In the genomic region with DNA sequence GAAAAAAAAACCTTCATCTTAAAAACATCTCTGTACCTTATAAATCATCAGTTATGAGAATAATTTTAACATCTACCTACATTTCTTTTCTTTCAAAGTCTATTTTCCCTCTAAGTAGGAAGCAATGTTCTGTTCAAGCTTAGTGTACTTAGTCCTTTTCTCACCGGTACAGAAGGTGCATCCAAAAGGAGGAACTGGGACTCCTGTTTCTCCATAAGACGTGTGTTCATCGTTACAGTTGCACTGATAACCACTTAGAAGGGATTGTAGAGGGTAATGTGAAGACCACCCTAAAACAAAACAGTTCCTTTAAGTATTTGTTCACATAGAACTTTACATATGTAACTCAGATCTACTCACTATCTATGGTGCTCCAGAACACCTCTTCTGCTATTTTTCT, we compare ENCODE assay signal across 22 mouse cellular contexts. TPM values are rescaled to one million over a fixed set of nuclear protein-coding genes. Genes with fewer than 3 reads are reported as not detected.
A peak's percentile ranks its signal among the peaks of the same experiment; 100 is the strongest.
DNase-seq lines count a peak whose midpoint lies in the region; ATAC-seq and TF ChIP-seq lines count a peak whose summit lies in the region.
"Had no signal": no experiment of that assay in that cellular context is flagged by ENCODE, and none has a peak within 500 bp of the region (broad histone marks: within the 10 kb centered on the region; RNA-seq: fewer than 3 reads in every experiment).

No protein-coding gene starts in this region.

- intact Hi-C loops in heart, postnatal 36 days (cut with DNase I) = loop anchor here (10.0 kb wide), 1 partner anchor 386 kb away; no protein-coding TSS in a partner anchor

- in situ Hi-C loops in CH12.LX (cut with MboI; ENCODE audit: low pct_ligation_motif_present, low pct_unique_long_range_greater_than_20kb, low sequenced_read_pairs) = no loop called here

- dilution Hi-C loops in CH12.LX (cut with MboI; ENCODE audit: extremely low pct_ligation_motif_present, extremely low pct_unique_long_range_greater_than_20kb, low sequenced_read_pairs) = no loop called here

- TF ChIP-seq CTCF in CH12.LX (conservative IDR thresholded peaks at IDR 0.05 in 1 of 2, IDR thresholded peaks at IDR 0.05 in 1 of 2; ENCODE audit: low read depth in 2 of 2, low read length in 2 of 2) = no peak
- TF ChIP-seq CTCF in MEL (IDR thresholded peaks at IDR 0.05 in 2 of 3, conservative IDR thresholded peaks at IDR 0.05 in 1 of 3; ENCODE audit: control insufficient read depth in 1 of 3, insufficient read depth in 1 of 3, low read depth in 2 of 3, low read length in 3 of 3, poor library complexity in 1 of 3, severe bottlenecking in 1 of 3) = no peak

- no peak for TF ChIP-seq POLR2A in CH12.LX (IDR thresholded peaks at IDR 0.05; ENCODE audit: low read depth, low read length)
- TF ChIP-seq POLR2A in MEL (IDR thresholded peaks at IDR 0.05; ENCODE audit: control insufficient read depth in 1 of 2, insufficient read depth in 1 of 2, low read depth in 1 of 2, low read length in 2 of 2, poor library complexity in 1 of 2) = no peak

- H3K27ac ChIP-seq in CH12.LX (ENCODE audit: insufficient read depth, low read depth) (no peak overlapping the region), MEL (ENCODE audit: control insufficient read depth, low read depth, low read length) (no peak overlapping the region)
- H3K27ac ChIP-seq in kidney, embryonic 15.5 days = no peak overlapping the region

- H3K4me1 ChIP-seq in CH12.LX (ENCODE audit: control insufficient read depth in 1 of 2, insufficient read depth in 2 of 2) (peaks cover 0 to 38% of the 10 kb centered on the region in 2 experiments; a peak in 2 of 4 replicates), MEL (ENCODE audit: control insufficient read depth in 1 of 2, insufficient read depth in 2 of 2, low read length in 2 of 2) (peaks cover 0 to 3% of the 10 kb centered on the region in 2 experiments; a peak in 3 of 4 replicates)
- peaks cover 11% of the 10 kb centered on the region; the same call in 1 of the 2 replicates for H3K4me1 ChIP-seq in kidney, embryonic 15.5 days

- H3K9ac ChIP-seq in CH12.LX (ENCODE audit: insufficient read depth, low read depth) = no peak overlapping the region
- no peak overlapping the region for H3K9ac ChIP-seq in MEL (ENCODE audit: control insufficient read depth, low read depth, low read length, poor library complexity, severe bottlenecking)
- no peak overlapping the region for H3K9ac ChIP-seq in kidney, embryonic 15.5 days

- ATAC-seq in kidney, embryonic 15.5 days (replicated peaks; ENCODE audit: low FRiP score) = no peak
- ATAC-seq: activated CD4-positive, CD25-positive, alpha-beta regulatory T cell, adult 4 months; CD4-positive, CD25-positive, alpha-beta regulatory T cell, adult 4 months; Patski had no signal

- H3K4me3 ChIP-seq in CH12.LX (replicated peaks in 1 of 3; ENCODE audit: low read depth in 2 of 3, low read length in 2 of 3, poor library complexity in 1 of 3) = no peak overlapping the region
- H3K4me3 ChIP-seq in MEL (ENCODE audit: control insufficient read depth in 1 of 2, insufficient read depth in 1 of 2, low read depth in 2 of 2, low read length in 2 of 2) = no peak overlapping the region
- H3K4me3 ChIP-seq in kidney, embryonic 15.5 days (replicated peaks) = no peak overlapping the region

- DNase-seq in heart, adult 11 months = peak; percentile 16
- DNase-seq in heart, postnatal 36 days = no peak
- DNase-seq in CH12.LX (ENCODE audit: extremely low read depth) (no peak), MEL (ENCODE audit: low read depth, low spot score) (peak; percentile 23)
- no peak for DNase-seq in left cerebral cortex, adult 11 months (ENCODE audit: low spot score)
- DNase-seq: adrenal gland, adult 2 months; adrenal gland, adult 8-10 months; adrenal gland, postnatal 10 days; adrenal gland, postnatal 14 days; adrenal gland, postnatal 25 days; adrenal gland, postnatal 36 days; B cell, adult 2 months; cerebellum, adult 11 months; cerebellum, adult 11-12 months; cerebellum, adult 18-20 months; cerebellum, adult 2 months; cerebellum, adult 8-10 months had no signal

- WGBS in kidney, embryonic 15.5 days = 88% methylated on average over 3 of the region's 3 CpGs

- no peak for TF ChIP-seq RAD21 in CH12.LX (IDR thresholded peaks at IDR 0.05; ENCODE audit: low read depth, low read length)
- TF ChIP-seq RAD21 in MEL (IDR thresholded peaks at IDR 0.05; ENCODE audit: low read depth, low read length) = no peak

- H3K9me3 ChIP-seq in CH12.LX (replicated peaks; ENCODE audit: low read length) = no peaks in the 10 kb centered on the region
- no peaks in the 10 kb centered on the region for H3K9me3 ChIP-seq in MEL (replicated peaks; ENCODE audit: insufficient read depth, low read length)
- no peaks in the 10 kb centered on the region for H3K9me3 ChIP-seq in kidney, embryonic 15.5 days (replicated peaks)
- H3K9me3 ChIP-seq: G1E had no signal

- H3K79me2 ChIP-seq in CH12.LX (replicated peaks; ENCODE audit: control insufficient read depth, extremely low read depth, insufficient read depth, poor library complexity, severe bottlenecking) (peaks cover 84% of the 10 kb centered on the region), MEL (ENCODE audit: control insufficient read depth, insufficient read depth, low read length, poor library complexity) (peaks cover 65% of the 10 kb centered on the region)

- H3K36me3 ChIP-seq in CH12.LX (replicated peaks in 1 of 2; ENCODE audit: control insufficient read depth in 1 of 2, insufficient read depth in 1 of 2, low read length in 1 of 2) = peaks cover 14 to 45% of the 10 kb centered on the region in 2 experiments
- H3K36me3 ChIP-seq in MEL (ENCODE audit: control insufficient read depth in 1 of 2, insufficient read depth in 2 of 2, low read length in 2 of 2) = peaks cover 22 to 27% of the 10 kb centered on the region in 2 experiments
- H3K36me3 ChIP-seq in kidney, embryonic 15.5 days = peaks cover 37% of the 10 kb centered on the region

- H3K4me2 ChIP-seq in CH12.LX (ENCODE audit: insufficient read depth, low read depth, poor library complexity, severe bottlenecking) = peak overlapping the region; percentile 64
- H3K4me2 ChIP-seq in kidney, embryonic 15.5 days = no peak overlapping the region

- H3K27me3 ChIP-seq in CH12.LX (replicated peaks) (no peaks in the 10 kb centered on the region), MEL (ENCODE audit: control insufficient read depth in 1 of 2, insufficient read depth in 2 of 2, low read length in 2 of 2) (no peaks in the 10 kb centered on the region)
- no peaks in the 10 kb centered on the region for H3K27me3 ChIP-seq in kidney, embryonic 15.5 days
- H3K27me3 ChIP-seq: Patski had no signal

- TF ChIP-seq EP300 in CH12.LX (IDR thresholded peaks at IDR 0.05; ENCODE audit: low read length) (peak; percentile 56; the same call in 1 of the 2 replicates), MEL (IDR thresholded peaks at IDR 0.05; ENCODE audit: low read depth in 1 of 2, low read length in 2 of 2) (no peak)

TF ChIP-seq in CH12.LX, 34 proteins besides CTCF, POLR2A, EP300 and RAD21:
- TF ChIP-seq BHLHE40 (IDR thresholded peaks at IDR 0.05; ENCODE audit: low read depth, low read length) (no peak), IRF4 (IDR thresholded peaks at IDR 0.05; ENCODE audit: low read depth, low read length) (peak; percentile 69), SIN3A (IDR thresholded peaks at IDR 0.05; ENCODE audit: low read length) (peak; percentile 55; the same call in 1 of the 2 replicates), GABPA (IDR thresholded peaks at IDR 0.05; ENCODE audit: insufficient replicate concordance, low read depth, low read length) (no peak)

TF ChIP-seq in MEL, 35 proteins besides CTCF, POLR2A, EP300 and RAD21:
- no peak for TF ChIP-seq MYC (IDR thresholded peaks at IDR 0.05; ENCODE audit: low read depth, low read length)
- no peak for TF ChIP-seq ELF1 (IDR thresholded peaks at IDR 0.05; ENCODE audit: low read depth, low read length)
- TF ChIP-seq ZNF384 (IDR thresholded peaks at IDR 0.05; ENCODE audit: low read depth, low read length) = no peak
- TF ChIP-seq MAX (IDR thresholded peaks at IDR 0.05; ENCODE audit: low read length) = no peak
- no peak for TF ChIP-seq GATA1 (IDR thresholded peaks at IDR 0.05; ENCODE audit: low read depth, low read length)
- TF ChIP-seq USF1 (IDR thresholded peaks at IDR 0.05; ENCODE audit: low read depth, low read length) = no peak
- TF ChIP-seq MAFK (IDR thresholded peaks at IDR 0.05; ENCODE audit: borderline replicate concordance, low read depth, low read length) = no peak
- TF ChIP-seq HCFC1 (IDR thresholded peaks at IDR 0.05; ENCODE audit: low read depth, low read length) = no peak
- no peak for TF ChIP-seq TAL1 (IDR thresholded peaks at IDR 0.05; ENCODE audit: low read length)

RNA-seq across cellular contexts. Expression of a gene that starts 4.9 kb away (rescaled TPM):
- total RNA-seq in heart, postnatal 36 days (2021) = under 1 TPM; 0.19 to 0.31 TPM
- total RNA-seq in CH12.LX (2012; rRNA removed) (31.8 and 35.0 TPM in 2 replicates), CH12.LX (2014; rRNA removed) (37.7 and 37.9 TPM in 2 replicates), MEL (2012; rRNA removed) (37.2 and 42.3 TPM in 2 replicates)
- polyA plus RNA-seq in CH12.LX (2012; ENCODE audit: insufficient read length, low read depth) (55.8 and 65.2 TPM in 2 replicates), MEL (2012; ENCODE audit: insufficient read depth in 1 of 2, insufficient read length in 2 of 2, low read depth in 1 of 2, low replicate concordance in 2 of 2, missing spikeins in 1 of 2) (10 to 100 TPM; 53.5 to 64.6 TPM)
- polyA plus RNA-seq in kidney, embryonic 15.5 days (2015; fragmentation: Nextera tagmentation; extraction: Ambion mirVana) = 59.7 and 60.1 TPM in 2 replicates

RNA-seq across cellular contexts. Expression of a gene that starts 5.0 kb away (rescaled TPM):
- 10 to 100 TPM; 10.4 to 11.4 TPM for total RNA-seq in heart, postnatal 36 days (2021)
- 30.4 and 33.7 TPM in 2 replicates for total RNA-seq in CH12.LX (2012; rRNA removed)
- total RNA-seq in CH12.LX (2014; rRNA removed) = 46.7 and 50.5 TPM in 2 replicates
- 58.8 and 60.4 TPM in 2 replicates for polyA plus RNA-seq in CH12.LX (2012; ENCODE audit: insufficient read length, low read depth)
- total RNA-seq in MEL (2012; rRNA removed) = 44.2 and 47.2 TPM in 2 replicates
- polyA plus RNA-seq in MEL (2012; ENCODE audit: insufficient read depth in 1 of 2, insufficient read length in 2 of 2, low read depth in 1 of 2, low replicate concordance in 2 of 2, missing spikeins in 1 of 2) = 10 to 100 TPM; 83.5 to 84.5 TPM
- 65.2 and 71.2 TPM in 2 replicates for polyA plus RNA-seq in kidney, embryonic 15.5 days (2015; fragmentation: Nextera tagmentation; extraction: Ambion mirVana)

Comparison
In these comparisons a context has a peak if more than half of its experiments do, and no peak if none do; other contexts are left out.
1. DNase-seq: peak in heart, adult 11 months (single experiment) and MEL (single experiment); none in heart, postnatal 36 days (0 of 2), CH12.LX (single experiment) and left cerebral cortex, adult 11 months (single experiment).
2. RNA of a gene that starts 4.9 kb away (total RNA-seq): 37.2 to 42.3 TPM in MEL and 31.8 to 37.9 TPM in CH12.LX; 0.19 to 0.31 TPM in heart, postnatal 36 days; every median in the first group is over 10 times any median in the second.